Mouse (Mus musculus) ES-Bruce4 (cell line): Measurements from ENCODE around the gene Capn15.

Experiments used
- CTCF ChIP-seq: IDR thresholded peaks from one replicate; pipeline ENCODE4 v1.8.1; 2011; ENCODE audit warnings: low read depth, low read length
- EP300 ChIP-seq: IDR thresholded peaks from 2 replicates; pipeline ENCODE4 v1.6.1; 2011; ENCODE audit warnings: low read depth, low read length; ENCODE audit not compliant: insufficient read depth
- POLR2A ChIP-seq: IDR thresholded peaks from one replicate; pipeline ENCODE4 v1.8.1; 2011; ENCODE audit warnings: low read length; ENCODE audit not compliant: insufficient read depth

DNA sequence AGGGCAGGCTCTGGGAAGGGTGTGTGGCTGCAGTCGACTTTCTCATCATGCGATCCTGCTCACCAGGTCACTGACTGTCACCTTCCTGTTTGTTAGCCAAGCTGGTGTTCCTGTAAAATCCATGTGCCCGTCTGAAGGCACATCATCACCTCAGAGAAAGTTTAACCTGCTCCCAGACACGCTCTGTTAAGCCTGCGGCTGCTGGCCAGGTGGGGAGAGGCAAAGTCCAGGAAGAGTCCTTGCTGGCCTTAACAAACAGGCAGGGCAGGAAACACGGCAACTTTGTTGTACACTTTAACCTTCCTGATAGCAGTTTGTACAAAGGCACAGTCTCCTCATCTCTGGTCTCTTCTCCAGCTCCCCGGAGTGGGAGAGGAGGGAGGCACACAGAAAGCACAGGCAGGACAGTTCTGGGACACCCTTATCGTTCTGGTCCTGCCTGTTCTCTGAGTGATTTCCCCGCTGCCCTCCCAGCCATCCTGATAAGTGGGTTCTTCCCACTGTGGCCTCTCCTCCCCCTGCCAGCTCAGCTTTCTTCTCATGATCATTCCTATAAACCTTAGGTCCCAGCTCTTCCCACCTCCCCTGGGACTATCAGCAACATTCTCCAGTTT lies 36.2 kb upstream of the Capn15 start:
- no peak for TF ChIP-seq CTCF
- no peak for TF ChIP-seq POLR2A
- no peak for TF ChIP-seq EP300
